Mouse (Mus musculus): ENCODE results near the gene Slc2a1. TPM values are rescaled to one million over a fixed set of nuclear protein-coding genes. Genes with fewer than 3 reads are reported as not detected.

Slc2a1 gene
- polyA plus RNA-seq (2014; fragmentation: Nextera tagmentation; extraction: Ambion mirVana), result 134 and 137 TPM in 2 replicates

GRCm38 (mm10) chr4:119108495-119109408 is at the start of gene Slc2a1:
Gene Slc2a1, plus strand, starts transcription at chr4:119108711.
- Histone ChIP-seq H3K4me3 (ENCODE audit: low read depth, low read length) (peak within 1 kb of the TSS; percentile 69), H3K27ac (ENCODE audit: low read depth, low read length) (peak within 1 kb of the TSS; percentile 93), H3K4me2 (replicated peaks; ENCODE audit: low read depth, low read length) (peak within 1 kb of the TSS; percentile 57), H3K9ac (ENCODE audit: low read depth, low read length) (peak within 1 kb of the TSS; percentile 80), H3K27me3 (ENCODE audit: control insufficient read depth, insufficient read depth, low read length) (no peaks in the 10 kb centered on the region), H3K36me3 (ENCODE audit: control insufficient read depth, insufficient read depth, low read length) (no peaks in the 10 kb centered on the region), H3K4me1 (replicated peaks; ENCODE audit: control insufficient read depth, insufficient read depth, low read length) (peaks cover 19% of the 10 kb centered on the region), H3K9me3 (ENCODE audit: control insufficient read depth, low read length) (no peaks in the 10 kb centered on the region)
- ATAC-seq (ENCODE audit: low FRiP score) (peak; percentile 96), DNase-seq (ENCODE audit: low spot score) (peak; percentile 96)
- WGBS, result under 1% methylated on average over 77 of the region's 88 CpGs

GRCm38 (mm10) chr4:119066791-119067190 is 41.7 kb upstream of the Slc2a1 start:
- WGBS, result 87% methylated on average over 3 of the region's 3 CpGs
- Histone ChIP-seq H3K27ac (ENCODE audit: low read depth, low read length) (no peak overlapping the region), H3K9ac (ENCODE audit: low read depth, low read length) (no peak overlapping the region), H3K36me3 (ENCODE audit: control insufficient read depth, insufficient read depth, low read length) (no peaks in the 10 kb centered on the region), H3K4me3 (ENCODE audit: low read depth, low read length) (no peak overlapping the region), H3K4me1 (replicated peaks; ENCODE audit: control insufficient read depth, insufficient read depth, low read length) (peaks cover 6% of the 10 kb centered on the region), H3K27me3 (ENCODE audit: control insufficient read depth, insufficient read depth, low read length) (no peaks in the 10 kb centered on the region), H3K9me3 (ENCODE audit: control insufficient read depth, low read length) (no peaks in the 10 kb centered on the region), H3K4me2 (replicated peaks; ENCODE audit: low read depth, low read length) (no peak overlapping the region)
- DNase-seq (ENCODE audit: low spot score), result no peak
- ATAC-seq (ENCODE audit: low FRiP score), result no peak

GRCm38 (mm10) chr4:119067204-119067603 is 41.3 kb upstream of the Slc2a1 start:
- Histone ChIP-seq H3K36me3 (ENCODE audit: control insufficient read depth, insufficient read depth, low read length) (no peaks in the 10 kb centered on the region), H3K4me3 (ENCODE audit: low read depth, low read length) (no peak overlapping the region), H3K27ac (ENCODE audit: low read depth, low read length) (no peak overlapping the region), H3K4me2 (replicated peaks; ENCODE audit: low read depth, low read length) (no peak overlapping the region), H3K4me1 (replicated peaks; ENCODE audit: control insufficient read depth, insufficient read depth, low read length) (peaks cover 9% of the 10 kb centered on the region), H3K27me3 (ENCODE audit: control insufficient read depth, insufficient read depth, low read length) (no peaks in the 10 kb centered on the region), H3K9ac (ENCODE audit: low read depth, low read length) (no peak overlapping the region), H3K9me3 (ENCODE audit: control insufficient read depth, low read length) (no peaks in the 10 kb centered on the region)
- 75% methylated on average over 2 of the region's 2 CpGs for WGBS
- DNase-seq (ENCODE audit: low spot score) (no peak), ATAC-seq (ENCODE audit: low FRiP score) (no peak)

GRCm38 (mm10) chr4:119068918-119069317 is 39.6 kb upstream of the Slc2a1 start:
- Histone ChIP-seq H3K9ac (ENCODE audit: low read depth, low read length) (no peak overlapping the region), H3K27ac (ENCODE audit: low read depth, low read length) (no peak overlapping the region), H3K4me2 (replicated peaks; ENCODE audit: low read depth, low read length) (no peak overlapping the region), H3K36me3 (ENCODE audit: control insufficient read depth, insufficient read depth, low read length) (no peaks in the 10 kb centered on the region), H3K27me3 (ENCODE audit: control insufficient read depth, insufficient read depth, low read length) (0 out of 2 replicates have a peak, but pooled peaks cover 2% of the 10 kb centered on the region), H3K4me3 (ENCODE audit: low read depth, low read length) (no peak overlapping the region), H3K4me1 (replicated peaks; ENCODE audit: control insufficient read depth, insufficient read depth, low read length) (peaks cover 14% of the 10 kb centered on the region), H3K9me3 (ENCODE audit: control insufficient read depth, low read length) (no peaks in the 10 kb centered on the region)
- no peak for ATAC-seq (ENCODE audit: low FRiP score)
- DNase-seq (ENCODE audit: low spot score), result peak; percentile 54
- 64% methylated on average over 6 of the region's 6 CpGs for WGBS

GRCm38 (mm10) chr4:119070181-119070580 is 38.3 kb upstream of the Slc2a1 start:
- Histone ChIP-seq H3K9ac (ENCODE audit: low read depth, low read length) (no peak overlapping the region), H3K27me3 (ENCODE audit: control insufficient read depth, insufficient read depth, low read length) (0 out of 2 replicates have a peak, but pooled peaks cover 2% of the 10 kb centered on the region), H3K27ac (ENCODE audit: low read depth, low read length) (0 out of 2 replicates have a peak overlapping the region, but pooled peaks have one; percentile 1), H3K4me3 (ENCODE audit: low read depth, low read length) (no peak overlapping the region), H3K4me1 (replicated peaks; ENCODE audit: control insufficient read depth, insufficient read depth, low read length) (peaks cover 14% of the 10 kb centered on the region), H3K4me2 (replicated peaks; ENCODE audit: low read depth, low read length) (no peak overlapping the region), H3K9me3 (ENCODE audit: control insufficient read depth, low read length) (no peaks in the 10 kb centered on the region), H3K36me3 (ENCODE audit: control insufficient read depth, insufficient read depth, low read length) (no peaks in the 10 kb centered on the region)
- no peak for ATAC-seq (ENCODE audit: low FRiP score)
- DNase-seq (ENCODE audit: low spot score), result peak; percentile 10
- WGBS, result 35% methylated on average over 1 of the region's 1 CpGs

GRCm38 (mm10) chr4:119070959-119071647 is 37.4 kb upstream of the Slc2a1 start:
- Histone ChIP-seq H3K27ac (ENCODE audit: low read depth, low read length) (peak overlapping the region; percentile 75; the same call in 1 of the 2 replicates), H3K4me2 (replicated peaks; ENCODE audit: low read depth, low read length) (peak overlapping the region; percentile 34), H3K4me1 (replicated peaks; ENCODE audit: control insufficient read depth, insufficient read depth, low read length) (peaks cover 14% of the 10 kb centered on the region), H3K4me3 (ENCODE audit: low read depth, low read length) (no peak overlapping the region), H3K9ac (ENCODE audit: low read depth, low read length) (peak overlapping the region; percentile 46; the same call in 1 of the 2 replicates), H3K9me3 (ENCODE audit: control insufficient read depth, low read length) (no peaks in the 10 kb centered on the region), H3K27me3 (ENCODE audit: control insufficient read depth, insufficient read depth, low read length) (0 out of 2 replicates have a peak, but pooled peaks cover 2% of the 10 kb centered on the region), H3K36me3 (ENCODE audit: control insufficient read depth, insufficient read depth, low read length) (no peaks in the 10 kb centered on the region)
- DNase-seq (ENCODE audit: low spot score) (peak; percentile 52), ATAC-seq (ENCODE audit: low FRiP score) (no peak)
- WGBS, result 14% methylated on average over 16 of the region's 16 CpGs

- Histone ChIP-seq H3K4me3 (ENCODE audit: low read depth, low read length) (no peak overlapping the region), H3K9ac (ENCODE audit: low read depth, low read length) (peak overlapping the region; percentile 46; the same call in 1 of the 2 replicates), H3K9me3 (ENCODE audit: control insufficient read depth, low read length) (no peaks in the 10 kb centered on the region), H3K4me1 (replicated peaks; ENCODE audit: control insufficient read depth, insufficient read depth, low read length) (peaks cover 14% of the 10 kb centered on the region), H3K27me3 (ENCODE audit: control insufficient read depth, insufficient read depth, low read length) (0 out of 2 replicates have a peak, but pooled peaks cover 2% of the 10 kb centered on the region), H3K27ac (ENCODE audit: low read depth, low read length) (peak overlapping the region; percentile 75), H3K4me2 (replicated peaks; ENCODE audit: low read depth, low read length) (peak overlapping the region; percentile 34), H3K36me3 (ENCODE audit: control insufficient read depth, insufficient read depth, low read length) (no peaks in the 10 kb centered on the region)
- 3% methylated on average over 19 of the region's 19 CpGs for WGBS
- DNase-seq (ENCODE audit: low spot score) (peak; percentile 54), ATAC-seq (ENCODE audit: low FRiP score) (no peak)
Measured at GRCm38 (mm10) chr4:119071648-119072362, 36.7 kb upstream of the Slc2a1 start.

GRCm38 (mm10) chr4:119072363-119072940 is 36.1 kb upstream of the Slc2a1 start:
- H3K27ac ChIP-seq (ENCODE audit: low read depth, low read length), result peak overlapping the region; percentile 75
- peaks cover 14% of the 10 kb centered on the region for H3K4me1 ChIP-seq (replicated peaks; ENCODE audit: control insufficient read depth, insufficient read depth, low read length)
- WGBS, result 5% methylated on average over 19 of the region's 19 CpGs
- peak overlapping the region; percentile 14 for H3K4me3 ChIP-seq (ENCODE audit: low read depth, low read length)
- DNase-seq (ENCODE audit: low spot score) (no peak), ATAC-seq (ENCODE audit: low FRiP score) (peak; percentile 7; the same call in 1 of the 2 replicates)
- H3K9ac ChIP-seq (ENCODE audit: low read depth, low read length), result peak overlapping the region; percentile 50
- 0 out of 2 replicates have a peak, but pooled peaks cover 2% of the 10 kb centered on the region for H3K27me3 ChIP-seq (ENCODE audit: control insufficient read depth, insufficient read depth, low read length)
- H3K9me3 ChIP-seq (ENCODE audit: control insufficient read depth, low read length), result no peaks in the 10 kb centered on the region
- H3K4me2 ChIP-seq (replicated peaks; ENCODE audit: low read depth, low read length), result peak overlapping the region; percentile 41
- H3K36me3 ChIP-seq (ENCODE audit: control insufficient read depth, insufficient read depth, low read length), result no peaks in the 10 kb centered on the region
